Mouse (Mus musculus): ENCODE data around the gene Gfi1b. TPM values are rescaled to one million over a fixed set of nuclear protein-coding genes. Genes with fewer than 3 reads are reported as not detected.

Gene Gfi1b
- polyA plus RNA-seq, 1 experiment from 2014 or later, result 3.9 TPM

DNA sequence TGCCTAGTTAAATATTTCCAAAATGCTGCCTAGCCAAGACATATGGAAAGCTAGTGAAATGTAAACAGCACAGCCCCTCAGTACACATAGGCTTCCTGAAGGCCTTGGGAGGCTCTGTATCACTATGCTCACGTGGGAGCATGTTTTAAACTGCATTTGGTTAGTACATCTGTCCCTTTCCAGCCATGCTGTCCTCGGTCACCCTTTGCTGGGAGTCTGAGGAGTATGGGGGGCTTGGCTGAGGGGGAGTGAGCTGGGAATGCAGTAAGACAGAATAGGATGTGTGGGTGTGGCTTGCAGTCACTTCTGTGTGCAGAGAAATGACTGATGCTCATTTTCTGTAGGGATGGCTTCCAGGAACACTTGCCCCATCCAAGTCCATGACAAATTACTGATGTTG lies 36.1 kb downstream of the Gfi1b start:
- no peaks in the 10 kb centered on the region for H3K9me3 ChIP-seq
- no peak overlapping the region for H3K4me3 ChIP-seq
- H3K27me3 ChIP-seq (replicated peaks; ENCODE audit: low read depth, poor library complexity, severe bottlenecking), result no peaks in the 10 kb centered on the region
- 42% methylated on average over 2 of the region's 2 CpGs for WGBS
- no peak for DNase-seq (ENCODE audit: low spot score)
- H3K4me1 ChIP-seq, result peaks cover 22% of the 10 kb centered on the region
- peaks cover 5% of the 10 kb centered on the region for H3K36me3 ChIP-seq (replicated peaks)
- H3K27ac ChIP-seq (replicated peaks), result no peak overlapping the region

DNA sequence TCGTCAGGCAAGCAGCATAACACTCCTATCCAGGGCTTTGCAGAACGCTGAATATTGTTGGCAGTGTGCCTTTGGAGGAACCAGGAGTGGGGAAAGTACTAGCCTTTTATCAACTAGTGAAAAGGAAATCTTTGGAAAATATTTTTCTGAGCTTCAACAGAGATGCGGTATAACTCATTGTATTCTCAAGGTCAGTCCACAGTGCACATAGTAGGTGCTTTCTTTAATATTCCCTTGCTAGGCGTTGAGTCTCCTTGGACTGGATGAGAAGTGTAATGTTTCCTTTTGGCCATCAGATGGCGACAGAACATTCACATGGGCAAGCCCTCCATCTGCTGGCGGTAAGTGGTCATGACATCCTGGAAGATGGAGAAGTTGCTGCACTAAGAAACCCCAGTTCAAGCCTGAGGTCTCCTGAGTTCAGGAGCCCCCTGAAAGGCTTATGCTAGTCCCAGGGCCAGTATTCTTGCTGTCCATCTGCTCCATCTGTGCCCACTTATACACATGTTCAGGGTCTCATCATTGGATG lies 36.7 kb downstream of the Gfi1b start:
- H3K4me1 ChIP-seq, result peaks cover 22% of the 10 kb centered on the region
- no peaks in the 10 kb centered on the region for H3K9me3 ChIP-seq
- peak; percentile 73 for DNase-seq (ENCODE audit: low spot score)
- H3K36me3 ChIP-seq (replicated peaks), result peaks cover 11% of the 10 kb centered on the region
- no peak overlapping the region for H3K4me3 ChIP-seq
- H3K27me3 ChIP-seq (replicated peaks; ENCODE audit: low read depth, poor library complexity, severe bottlenecking), result no peaks in the 10 kb centered on the region
- no peak overlapping the region for H3K27ac ChIP-seq (replicated peaks)
- 22% methylated on average over 6 of the region's 6 CpGs for WGBS

GRCm38 (mm10) chr2:28583651-28584050 lies 38.1 kb downstream of the Gfi1b start, which contains the start of gene Gtf3c5:
Gtf3c5 (minus strand) TSS chr2:28583751.
- H3K36me3 ChIP-seq (replicated peaks), result peaks cover 26% of the 10 kb centered on the region
- peaks cover 22% of the 10 kb centered on the region for H3K4me1 ChIP-seq
- WGBS, result 80% methylated on average over 9 of the region's 9 CpGs
- peak within 1 kb of the TSS; percentile 84 for H3K4me3 ChIP-seq
- no peaks in the 10 kb centered on the region for H3K9me3 ChIP-seq
- DNase-seq (ENCODE audit: low spot score), result no peak
- H3K27me3 ChIP-seq (replicated peaks; ENCODE audit: low read depth, poor library complexity, severe bottlenecking), result no peaks in the 10 kb centered on the region
- peak within 1 kb of the TSS; percentile 96 for H3K27ac ChIP-seq (replicated peaks)

- H3K27ac ChIP-seq (replicated peaks), result peak overlapping the region; percentile 96
- no peaks in the 10 kb centered on the region for H3K27me3 ChIP-seq (replicated peaks; ENCODE audit: low read depth, poor library complexity, severe bottlenecking)
- DNase-seq (ENCODE audit: low spot score), result peak; percentile 90
- peak overlapping the region; percentile 84 for H3K4me3 ChIP-seq
- WGBS, result under 1% methylated on average over 56 of the region's 56 CpGs
- H3K9me3 ChIP-seq, result no peaks in the 10 kb centered on the region
- H3K4me1 ChIP-seq, result peaks cover 22% of the 10 kb centered on the region
- peaks cover 35% of the 10 kb centered on the region for H3K36me3 ChIP-seq (replicated peaks)
These were observed 39.0 kb downstream of the Gfi1b start for GRCm38 (mm10) chr2:28582647-28583353.

GRCm38 (mm10) chr2:28578003-28578402 lies 43.8 kb downstream of the Gfi1b start:
- H3K27me3 ChIP-seq (replicated peaks; ENCODE audit: low read depth, poor library complexity, severe bottlenecking), result no peaks in the 10 kb centered on the region
- peak; percentile 32 for DNase-seq (ENCODE audit: low spot score)
- no peak overlapping the region for H3K4me3 ChIP-seq
- H3K9me3 ChIP-seq, result no peaks in the 10 kb centered on the region
- peaks cover 14% of the 10 kb centered on the region; the same call in 1 of the 2 replicates for H3K4me1 ChIP-seq
- H3K27ac ChIP-seq (replicated peaks), result no peak overlapping the region
- 76% methylated on average over 5 of the region's 5 CpGs for WGBS
- peaks cover 83% of the 10 kb centered on the region for H3K36me3 ChIP-seq (replicated peaks)

DNA sequence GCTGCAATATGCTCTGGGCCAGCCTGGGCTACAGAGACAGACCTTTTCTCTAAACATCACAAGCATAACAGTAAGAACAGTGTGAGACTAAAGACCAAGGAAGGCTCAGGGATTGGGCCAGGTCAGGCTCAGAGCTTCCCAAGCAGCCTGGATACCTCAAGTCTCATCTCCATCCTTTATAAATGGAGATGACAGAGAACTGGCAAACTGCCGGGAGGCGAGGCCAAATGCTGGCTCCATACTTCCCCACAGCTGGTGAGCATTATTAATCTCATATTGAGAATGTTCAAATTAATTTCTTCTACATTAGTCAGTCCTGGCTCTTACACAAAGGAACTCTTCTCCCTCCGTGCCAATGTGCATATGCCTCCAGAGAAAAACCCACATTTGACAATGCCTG lies 45.0 kb downstream of the Gfi1b start:
- WGBS, result 89% methylated on average over 3 of the region's 3 CpGs
- peaks cover 94% of the 10 kb centered on the region for H3K36me3 ChIP-seq (replicated peaks)

GRCm38 (mm10) chr2:28575341-28575740 lies 46.4 kb downstream of the Gfi1b start:
- Histone ChIP-seq H3K27me3 (replicated peaks; ENCODE audit: low read depth, poor library complexity, severe bottlenecking) (no peaks in the 10 kb centered on the region), H3K9me3 (no peaks in the 10 kb centered on the region), H3K4me3 (no peak overlapping the region), H3K27ac (replicated peaks) (no peak overlapping the region), H3K36me3 (replicated peaks) (peaks cover 100% of the 10 kb centered on the region), H3K4me1 (peaks cover under 1% of the 10 kb centered on the region; the same call in 1 of the 2 replicates)
- no peak for DNase-seq (ENCODE audit: low spot score)
- WGBS, result 80% methylated on average over 4 of the region's 4 CpGs

More for the DNA sequence above, 45.0 kb downstream of the Gfi1b start:
- H3K27ac ChIP-seq (replicated peaks), result no peak overlapping the region
- peaks cover 8% of the 10 kb centered on the region; the same call in 1 of the 2 replicates for H3K4me1 ChIP-seq
- H3K4me3 ChIP-seq, result no peak overlapping the region
- DNase-seq (ENCODE audit: low spot score), result no peak
- no peaks in the 10 kb centered on the region for H3K9me3 ChIP-seq
- H3K27me3 ChIP-seq (replicated peaks; ENCODE audit: low read depth, poor library complexity, severe bottlenecking), result no peaks in the 10 kb centered on the region

- Histone ChIP-seq H3K36me3 (replicated peaks) (peaks cover 100% of the 10 kb centered on the region), H3K27me3 (replicated peaks; ENCODE audit: low read depth, poor library complexity, severe bottlenecking) (no peaks in the 10 kb centered on the region), H3K4me1 (peaks cover 7% of the 10 kb centered on the region; the same call in 1 of the 2 replicates), H3K9me3 (no peaks in the 10 kb centered on the region), H3K4me3 (no peak overlapping the region), H3K27ac (replicated peaks) (no peak overlapping the region; the same call in 1 of the 2 replicates)
- 59% methylated on average over 3 of the region's 3 CpGs for WGBS
- peak; percentile 30 for DNase-seq (ENCODE audit: low spot score)
These were observed 51.9 kb downstream of the Gfi1b start for GRCm38 (mm10) chr2:28569903-28570302.

DNA sequence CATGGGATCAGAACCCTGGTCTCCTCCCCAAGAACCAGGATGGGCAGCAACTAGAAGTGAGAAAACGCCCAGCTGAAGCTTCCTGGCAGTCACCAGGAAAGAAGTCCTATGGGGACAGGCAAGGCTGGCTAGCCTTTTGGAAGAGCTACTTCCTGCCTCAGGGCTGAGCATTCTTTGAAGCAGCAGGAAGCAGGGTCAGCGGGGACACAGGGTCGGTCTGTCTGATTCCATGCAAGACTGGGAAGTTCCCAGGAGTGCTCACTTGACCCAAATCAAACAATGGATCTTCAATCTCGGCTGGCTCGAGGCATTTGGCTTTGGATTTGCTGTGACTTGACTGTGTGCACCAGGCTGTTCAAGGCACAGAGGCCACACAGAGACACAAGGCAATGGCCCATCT lies 55.2 kb downstream of the Gfi1b start:
- H3K27ac ChIP-seq (replicated peaks), result no peak overlapping the region
- 37% methylated on average over 5 of the region's 5 CpGs for WGBS
- no peaks in the 10 kb centered on the region for H3K9me3 ChIP-seq
- H3K4me3 ChIP-seq, result no peak overlapping the region
- peaks cover 7% of the 10 kb centered on the region; the same call in 1 of the 2 replicates for H3K4me1 ChIP-seq
- H3K27me3 ChIP-seq (replicated peaks; ENCODE audit: low read depth, poor library complexity, severe bottlenecking), result no peaks in the 10 kb centered on the region
- no peak for DNase-seq (ENCODE audit: low spot score)
- peaks cover 71% of the 10 kb centered on the region for H3K36me3 ChIP-seq (replicated peaks)

DNA sequence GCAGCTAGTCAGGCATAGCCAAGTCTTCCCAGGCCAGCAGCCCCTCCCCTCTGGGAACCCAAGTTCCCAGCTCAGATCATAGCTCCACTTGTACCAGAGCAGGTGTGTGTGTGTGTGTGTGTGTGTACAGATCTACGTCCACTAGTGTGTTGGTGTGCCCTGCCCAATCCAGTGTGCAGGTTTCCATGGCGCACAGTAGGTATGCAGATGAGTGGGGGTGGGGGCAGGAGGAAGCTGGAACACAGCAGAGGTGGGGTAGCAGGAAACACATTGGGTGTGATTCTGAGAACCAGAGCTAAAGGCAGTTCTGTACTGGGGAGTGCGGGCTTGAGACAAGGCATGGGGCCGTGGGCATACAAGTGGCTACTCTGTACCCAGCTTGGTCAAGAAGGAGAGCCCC lies 57.4 kb downstream of the Gfi1b start:
- H3K36me3 ChIP-seq (replicated peaks), result peaks cover 49% of the 10 kb centered on the region

GRCm38 (mm10) chr2:28563830-28564229 lies 58.0 kb downstream of the Gfi1b start:
- H3K27ac ChIP-seq (replicated peaks), result no peak overlapping the region
- H3K9me3 ChIP-seq, result no peaks in the 10 kb centered on the region
- H3K4me1 ChIP-seq, result no peaks in the 10 kb centered on the region
- no peak for DNase-seq (ENCODE audit: low spot score)
- peaks cover 43% of the 10 kb centered on the region for H3K36me3 ChIP-seq (replicated peaks)
- no peaks in the 10 kb centered on the region for H3K27me3 ChIP-seq (replicated peaks; ENCODE audit: low read depth, poor library complexity, severe bottlenecking)
- H3K4me3 ChIP-seq, result no peak overlapping the region

More for the DNA sequence above, 57.4 kb downstream of the Gfi1b start:
- Histone ChIP-seq H3K9me3 (no peaks in the 10 kb centered on the region), H3K4me3 (no peak overlapping the region), H3K27ac (replicated peaks) (no peak overlapping the region), H3K27me3 (replicated peaks; ENCODE audit: low read depth, poor library complexity, severe bottlenecking) (no peaks in the 10 kb centered on the region), H3K4me1 (no peaks in the 10 kb centered on the region)
- 92% methylated on average over 4 of the region's 4 CpGs for WGBS
- no peak for DNase-seq (ENCODE audit: low spot score)

GRCm38 (mm10) chr2:28563303-28563702 lies 58.5 kb downstream of the Gfi1b start, which contains the start of gene Cel:
Cel (minus strand) TSS chr2:28563403.
- no peak within 1 kb of the TSS for H3K27ac ChIP-seq (replicated peaks)
- DNase-seq (ENCODE audit: low spot score), result no peak
- no peak within 1 kb of the TSS for H3K4me3 ChIP-seq
- WGBS, result 73% methylated on average over 6 of the region's 6 CpGs
- no peaks in the 10 kb centered on the region for H3K9me3 ChIP-seq
- H3K27me3 ChIP-seq (replicated peaks; ENCODE audit: low read depth, poor library complexity, severe bottlenecking), result no peaks in the 10 kb centered on the region
- peaks cover 38% of the 10 kb centered on the region for H3K36me3 ChIP-seq (replicated peaks)
- H3K4me1 ChIP-seq, result no peaks in the 10 kb centered on the region
